Mouse (Mus musculus): Measurements from ENCODE around the gene Mical3. TPM values are rescaled to one million over a fixed set of nuclear protein-coding genes. Genes with fewer than 3 reads are reported as not detected.

Gene Mical3
- polyA plus RNA-seq, 1 experiment from 2014 or later = 4.5 TPM

DNA sequence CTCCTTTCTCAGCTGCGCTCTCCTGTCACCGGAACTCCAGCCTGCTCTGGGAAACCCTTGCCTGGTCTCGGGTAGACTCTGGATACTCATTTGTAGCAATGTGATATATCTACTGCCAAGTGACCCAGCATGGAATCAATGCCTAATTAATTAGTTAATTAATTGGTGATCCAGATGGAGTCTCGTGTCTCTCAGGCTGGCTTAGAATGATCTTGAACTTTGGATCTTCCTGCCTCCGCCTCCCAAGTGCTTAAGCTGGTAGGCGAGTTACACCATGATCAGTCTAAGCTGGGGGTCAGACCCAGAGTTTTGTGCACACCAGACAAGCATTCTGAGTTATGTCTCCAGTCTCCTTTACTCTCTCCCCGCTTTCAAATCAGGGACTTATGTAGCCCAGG, 189.7 kb downstream of the Mical3 start:
- WGBS = 74% methylated on average over 7 of the region's 7 CpGs
- Histone ChIP-seq H3K4me1 (replicated peaks; ENCODE audit: control insufficient read depth, insufficient read depth, low read length) (no peaks in the 10 kb centered on the region), H3K36me3 (ENCODE audit: control insufficient read depth, insufficient read depth) (peaks cover 4% of the 10 kb centered on the region; the same call in 1 of the 2 replicates), H3K9ac (ENCODE audit: low read depth, low read length) (no peak overlapping the region), H3K4me3 (ENCODE audit: low read depth, low read length) (no peak overlapping the region), H3K27ac (ENCODE audit: low read depth, low read length) (no peak overlapping the region), H3K27me3 (replicated peaks; ENCODE audit: control insufficient read depth, insufficient read depth, low read length) (no peaks in the 10 kb centered on the region), H3K4me2 (replicated peaks; ENCODE audit: low read depth) (no peak overlapping the region), H3K9me3 (ENCODE audit: control insufficient read depth) (no peaks in the 10 kb centered on the region)
- no peak for TF ChIP-seq CTCF (IDR thresholded peaks at IDR 0.05; ENCODE audit: low read depth)
- ATAC-seq = no peak

DNA sequence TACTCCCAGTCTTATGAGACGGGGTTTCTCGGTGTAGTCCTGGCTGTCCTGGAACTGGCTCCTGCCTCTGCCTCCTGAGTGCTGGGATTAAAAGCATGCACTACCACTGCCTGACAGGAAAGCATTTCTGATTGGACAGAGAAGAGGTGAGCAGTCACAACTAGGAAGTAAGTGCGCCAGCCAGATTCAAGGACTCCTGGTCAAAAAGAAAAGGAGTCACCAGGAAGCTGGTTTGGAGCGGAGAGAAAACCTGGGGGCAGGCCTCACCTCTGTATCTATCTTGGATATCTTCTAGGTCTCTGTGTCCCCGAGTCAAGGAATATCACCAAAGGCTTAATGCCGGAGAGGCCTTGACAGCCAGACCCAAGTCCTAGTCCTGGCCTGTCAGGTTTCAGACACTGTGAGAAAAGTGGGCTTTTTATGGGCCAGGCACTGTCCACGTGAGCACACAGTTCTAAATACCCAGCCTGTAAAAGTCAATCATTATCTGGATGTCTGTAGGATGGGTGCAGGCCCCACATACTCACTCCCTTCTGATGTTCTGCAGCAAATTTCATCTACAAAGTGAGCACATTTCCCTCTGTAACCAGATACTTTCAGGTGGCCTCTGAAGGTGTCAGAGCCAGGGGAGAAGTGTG, 190.2 kb downstream of the Mical3 start:
- Histone ChIP-seq H3K9me3 (ENCODE audit: control insufficient read depth) (no peaks in the 10 kb centered on the region), H3K36me3 (ENCODE audit: control insufficient read depth, insufficient read depth) (no peaks in the 10 kb centered on the region), H3K4me2 (replicated peaks; ENCODE audit: low read depth) (no peak overlapping the region), H3K27me3 (replicated peaks; ENCODE audit: control insufficient read depth, insufficient read depth, low read length) (no peaks in the 10 kb centered on the region), H3K4me1 (replicated peaks; ENCODE audit: control insufficient read depth, insufficient read depth, low read length) (no peaks in the 10 kb centered on the region), H3K9ac (ENCODE audit: low read depth, low read length) (no peak overlapping the region), H3K4me3 (ENCODE audit: low read depth, low read length) (no peak overlapping the region), H3K27ac (ENCODE audit: low read depth, low read length) (no peak overlapping the region)
- TF ChIP-seq CTCF (IDR thresholded peaks at IDR 0.05; ENCODE audit: low read depth) = no peak
- WGBS = 68% methylated on average over 7 of the region's 7 CpGs
- no peak for ATAC-seq

GRCm38 (mm10) chr6:120939783-120940182, 191.0 kb downstream of the Mical3 start:
- WGBS = 92% methylated on average over 3 of the region's 3 CpGs
- no peak for ATAC-seq
- no peak overlapping the region for H3K27ac ChIP-seq (ENCODE audit: low read depth, low read length)
- no peak overlapping the region for H3K9ac ChIP-seq (ENCODE audit: low read depth, low read length)
- TF ChIP-seq CTCF (IDR thresholded peaks at IDR 0.05; ENCODE audit: low read depth) = no peak
- no peaks in the 10 kb centered on the region for H3K27me3 ChIP-seq (replicated peaks; ENCODE audit: control insufficient read depth, insufficient read depth, low read length)
- H3K4me1 ChIP-seq (replicated peaks; ENCODE audit: control insufficient read depth, insufficient read depth, low read length) = no peaks in the 10 kb centered on the region
- no peak overlapping the region for H3K4me3 ChIP-seq (ENCODE audit: low read depth, low read length)
- H3K4me2 ChIP-seq (replicated peaks; ENCODE audit: low read depth) = no peak overlapping the region
- no peaks in the 10 kb centered on the region for H3K9me3 ChIP-seq (ENCODE audit: control insufficient read depth)
- H3K36me3 ChIP-seq (ENCODE audit: control insufficient read depth, insufficient read depth) = peaks cover 3% of the 10 kb centered on the region; the same call in 1 of the 2 replicates

GRCm38 (mm10) chr6:120938763-120939450, 191.9 kb downstream of the Mical3 start:
- no peak for ATAC-seq
- no peak overlapping the region for H3K4me3 ChIP-seq (ENCODE audit: low read depth, low read length)
- H3K4me2 ChIP-seq (replicated peaks; ENCODE audit: low read depth) = no peak overlapping the region
- H3K36me3 ChIP-seq (ENCODE audit: control insufficient read depth, insufficient read depth) = peaks cover 5% of the 10 kb centered on the region; the same call in 1 of the 2 replicates
- no peak overlapping the region for H3K9ac ChIP-seq (ENCODE audit: low read depth, low read length)
- no peak for TF ChIP-seq CTCF (IDR thresholded peaks at IDR 0.05; ENCODE audit: low read depth)
- no peaks in the 10 kb centered on the region for H3K4me1 ChIP-seq (replicated peaks; ENCODE audit: control insufficient read depth, insufficient read depth, low read length)
- H3K27ac ChIP-seq (ENCODE audit: low read depth, low read length) = no peak overlapping the region
- no peaks in the 10 kb centered on the region for H3K9me3 ChIP-seq (ENCODE audit: control insufficient read depth)
- 72% methylated on average over 12 of the region's 12 CpGs for WGBS
- H3K27me3 ChIP-seq (replicated peaks; ENCODE audit: control insufficient read depth, insufficient read depth, low read length) = no peaks in the 10 kb centered on the region

DNA sequence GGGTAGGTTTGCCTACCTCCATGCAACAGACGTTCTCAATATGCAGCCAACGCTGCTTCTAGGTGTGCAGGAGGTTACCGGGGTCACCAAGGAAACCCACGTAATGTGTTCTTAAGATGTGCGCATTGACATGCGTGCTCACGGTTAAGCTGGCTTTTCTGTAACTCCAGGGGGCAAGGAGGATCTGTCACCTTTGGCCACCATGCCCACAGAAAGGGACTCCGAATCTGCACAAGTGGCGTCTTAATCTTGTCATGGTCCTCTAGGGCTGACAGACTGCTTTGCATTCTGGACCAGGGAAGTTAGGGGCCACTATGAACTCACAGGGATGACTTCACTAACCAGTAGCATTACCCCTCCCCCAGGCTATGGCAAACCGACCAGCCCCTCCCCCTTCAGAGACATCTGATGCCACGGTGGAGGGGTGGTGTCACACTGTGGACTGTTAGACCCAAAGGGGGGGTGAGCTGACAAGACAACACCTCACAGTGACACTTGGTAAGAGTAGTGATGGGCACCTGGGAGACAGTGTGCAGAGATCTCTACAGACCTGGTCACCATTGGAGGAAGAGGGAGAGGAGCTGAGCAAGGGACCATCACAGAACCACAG, 192.7 kb downstream of the Mical3 start:
- Histone ChIP-seq H3K9me3 (ENCODE audit: control insufficient read depth) (no peaks in the 10 kb centered on the region), H3K4me1 (replicated peaks; ENCODE audit: control insufficient read depth, insufficient read depth, low read length) (no peaks in the 10 kb centered on the region), H3K9ac (ENCODE audit: low read depth, low read length) (no peak overlapping the region), H3K36me3 (ENCODE audit: control insufficient read depth, insufficient read depth) (peaks cover 7% of the 10 kb centered on the region; the same call in 1 of the 2 replicates), H3K4me2 (replicated peaks; ENCODE audit: low read depth) (no peak overlapping the region), H3K27ac (ENCODE audit: low read depth, low read length) (no peak overlapping the region), H3K4me3 (ENCODE audit: low read depth, low read length) (no peak overlapping the region), H3K27me3 (replicated peaks; ENCODE audit: control insufficient read depth, insufficient read depth, low read length) (no peaks in the 10 kb centered on the region)
- no peak for TF ChIP-seq CTCF (IDR thresholded peaks at IDR 0.05; ENCODE audit: low read depth)
- WGBS = 88% methylated on average over 11 of the region's 11 CpGs
- ATAC-seq = no peak

- no peaks in the 10 kb centered on the region for H3K9me3 ChIP-seq (ENCODE audit: control insufficient read depth)
- H3K27ac ChIP-seq (ENCODE audit: low read depth, low read length) = no peak overlapping the region
- WGBS = 85% methylated on average over 16 of the region's 16 CpGs
- peaks cover 16% of the 10 kb centered on the region; the same call in 1 of the 2 replicates for H3K36me3 ChIP-seq (ENCODE audit: control insufficient read depth, insufficient read depth)
- H3K4me1 ChIP-seq (replicated peaks; ENCODE audit: control insufficient read depth, insufficient read depth, low read length) = no peaks in the 10 kb centered on the region
- H3K9ac ChIP-seq (ENCODE audit: low read depth, low read length) = no peak overlapping the region
- no peak overlapping the region for H3K4me3 ChIP-seq (ENCODE audit: low read depth, low read length)
- H3K27me3 ChIP-seq (replicated peaks; ENCODE audit: control insufficient read depth, insufficient read depth, low read length) = no peaks in the 10 kb centered on the region
- no peak overlapping the region for H3K4me2 ChIP-seq (replicated peaks; ENCODE audit: low read depth)
- no peak for TF ChIP-seq CTCF (IDR thresholded peaks at IDR 0.05; ENCODE audit: low read depth)
- no peak for ATAC-seq
Observed at GRCm38 (mm10) chr6:120937104-120937617, 193.6 kb downstream of the Mical3 start.
